Comparison of ENCODE assay signal across 8 mouse cellular contexts in the genomic region with DNA sequence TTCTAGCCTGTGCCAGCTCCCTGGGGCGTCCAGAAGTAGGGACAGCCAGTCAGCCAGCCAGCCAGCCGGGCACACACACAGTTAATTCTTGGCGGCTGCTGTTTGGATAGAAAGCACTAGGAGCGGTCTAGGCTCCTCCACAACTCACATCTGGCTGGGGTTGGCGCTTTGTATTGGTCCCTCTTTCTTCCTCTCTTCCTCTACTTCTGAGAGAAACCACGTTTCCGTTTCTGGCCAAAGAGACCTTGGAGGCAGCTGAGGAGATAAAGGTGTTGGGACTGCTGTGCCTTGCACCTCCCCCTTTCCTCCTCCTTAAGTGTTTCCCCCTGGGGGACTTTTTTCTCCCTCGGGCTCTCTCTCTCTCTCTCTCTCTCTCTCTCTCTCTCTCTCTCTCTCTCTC. TPM values are rescaled to one million over a fixed set of nuclear protein-coding genes. Genes with fewer than 3 reads are reported as not detected.
DNase-seq lines count a peak whose midpoint lies in the region; ATAC-seq and TF ChIP-seq lines count a peak whose summit lies in the region.

A gene (plus strand): TSS at position 218 of the 400 bp plus-strand sequence.

- H3K36me3 ChIP-seq in hindbrain, postnatal 0 days (ENCODE audit: insufficient read depth, low read length), result no peaks in the 10 kb centered on the region

- H3K27ac ChIP-seq in hindbrain, postnatal 0 days, result peak within 1 kb of the TSS; percentile 32; the same call in 1 of the 2 replicates

- no peak for ATAC-seq in hindbrain, postnatal 0 days
- no peak for ATAC-seq in activated CD4-positive, CD25-positive, alpha-beta regulatory T cell, adult 4 months

- H3K4me1 ChIP-seq in hindbrain, postnatal 0 days (ENCODE audit: insufficient read depth, low read length), result peaks cover 10% of the 10 kb centered on the region

- H3K4me3 ChIP-seq in hindbrain, postnatal 0 days (ENCODE audit: low read length), result peak within 1 kb of the TSS; percentile 17

- intact Hi-C loops in gastrocnemius, postnatal 36 days (cut with DNase I), result no loop called here

- H3K27me3 ChIP-seq in hindbrain, postnatal 0 days (ENCODE audit: insufficient read depth, low read length), result no peaks in the 10 kb centered on the region

- peak; percentile 43 for DNase-seq in gastrocnemius, adult 18-20 months (ENCODE audit: low spot score)
- DNase-seq in gastrocnemius, postnatal 36 days, result no peak
- peak; percentile 27 for DNase-seq in T-cell, adult 2 months (ENCODE audit: low spot score)
- DNase-seq in forelimb bud, embryonic 11.5 days (ENCODE audit: low read depth, low spot score), result peak; percentile 39
- peak; percentile 50 for DNase-seq in hindbrain, postnatal 0 days (ENCODE audit: low spot score)
- DNase-seq in naive thymus-derived CD4-positive, alpha-beta T cell, adult 2 months (ENCODE audit: low read depth), result peak; percentile 56
- DNase-seq in urinary bladder, postnatal 25 days (ENCODE audit: low spot score), result no peak

- TF ChIP-seq CTCF in hindbrain, postnatal 0 days (IDR thresholded peaks at IDR 0.05; ENCODE audit: low read depth), result peak; percentile 15; the same call in 1 of the 2 replicates

- 0 out of 2 replicates have a peak within 1 kb of the TSS, but pooled peaks have one; percentile 25 for H3K9ac ChIP-seq in hindbrain, postnatal 0 days (replicated peaks; ENCODE audit: low read length)

- H3K4me2 ChIP-seq in hindbrain, postnatal 0 days (ENCODE audit: low read depth, low read length), result peak within 1 kb of the TSS; percentile 45

- 3% methylated on average over 8 of the region's 8 CpGs for WGBS in hindbrain, postnatal 0 days

- no peaks in the 10 kb centered on the region for H3K9me3 ChIP-seq in hindbrain, postnatal 0 days (ENCODE audit: low read length)

RNA-seq across cellular contexts. Expression of the gene that starts here (rescaled TPM):
- 1 to 10 TPM; 6.6 to 6.9 TPM for total RNA-seq in gastrocnemius, adult 18-20 months (2021)
- total RNA-seq in gastrocnemius, postnatal 36 days (2021), result 1 to 10 TPM; 9.3 to 9.7 TPM
- 5.4 TPM in 2 replicates for total RNA-seq in hindbrain, postnatal 0 days (2014; rRNA removed)
- 3.5 and 4.3 TPM in 2 replicates for polyA plus RNA-seq in hindbrain, postnatal 0 days (2015; fragmentation: Nextera tagmentation; extraction: Ambion mirVana)
- polyA plus RNA-seq in activated CD4-positive, CD25-positive, alpha-beta regulatory T cell, adult 4 months (2017; shearing (Covaris generic)), result not detected

Comparison
In these comparisons a context has a peak if more than half of its experiments do, and no peak if none do; other contexts are left out.
1. DNase-seq: peak in gastrocnemius, adult 18-20 months (single experiment), T-cell, adult 2 months (single experiment), forelimb bud, embryonic 11.5 days (single experiment), hindbrain, postnatal 0 days (single experiment) and naive thymus-derived CD4-positive, alpha-beta T cell, adult 2 months (single experiment); none in gastrocnemius, postnatal 36 days (0 of 2) and urinary bladder, postnatal 25 days (single experiment).